Mouse (Mus musculus) limb, embryonic 11.5 days (tissue): ENCODE measurements around the gene Tubgcp4. TPM values are rescaled to one million over a fixed set of nuclear protein-coding genes. Genes with fewer than 3 reads are reported as not detected.

Source experiments
- ATAC-seq: fragments of 200-750 bp; cut with Nextera tagmentation; 2 replicates; pipeline ENCODE4 v1.8.0; 2017; ENCODE audit warnings: low read depth; ENCODE audit not compliant: insufficient number of reproducible peaks, low FRiP score, low TSS enrichment
- DNase-seq: peaks from one replicate; pipeline ENCODE4 v3.0.0-alpha.2; 2015; ENCODE audit warnings: low spot score
- H3K27ac ChIP-seq: fragments of 300-500 bp; sonication (generic); replicated peaks from 2 replicates; pipeline ENCODE4 v1.5.1; 2014; ENCODE audit warnings: low read depth, mild to moderate bottlenecking, low read length
- H3K27me3 ChIP-seq: fragments of 300-500 bp; sonication (generic); 2 replicates; pipeline ENCODE4 v1.6.1; 2014; ENCODE audit warnings: mild to moderate bottlenecking, low read length, mixed read lengths; ENCODE audit not compliant: control insufficient read depth, insufficient read depth
- H3K36me3 ChIP-seq: fragments of 300-500 bp; sonication (generic); 2 replicates; pipeline ENCODE4 v1.6.1; 2014; ENCODE audit warnings: mild to moderate bottlenecking, low read length, moderate library complexity, mixed read lengths; ENCODE audit not compliant: control insufficient read depth, insufficient read depth
- H3K4me1 ChIP-seq: fragments of 300-500 bp; sonication (generic); 2 replicates; pipeline ENCODE4 v1.6.1; 2014; ENCODE audit warnings: low read length, mixed read lengths; ENCODE audit not compliant: control insufficient read depth, insufficient read depth
- H3K4me2 ChIP-seq: fragments of 300-500 bp; sonication (generic); 2 replicates; pipeline ENCODE4 v1.6.1; 2014; ENCODE audit warnings: low read depth, mild to moderate bottlenecking, moderate library complexity; ENCODE audit not compliant: severe bottlenecking
- H3K4me3 ChIP-seq: fragments of 300-500 bp; sonication (generic); 2 replicates; pipeline ENCODE4 v1.5.1; 2014; ENCODE audit warnings: low read depth, low read length
- H3K9ac ChIP-seq: fragments of 300-500 bp; sonication (generic); 2 replicates; pipeline ENCODE4 v1.6.1; 2014; ENCODE audit warnings: mild to moderate bottlenecking, low read length
- H3K9me3 ChIP-seq: fragments of 300-500 bp; sonication (generic); 2 replicates; pipeline ENCODE4 v1.6.1; 2016; ENCODE audit warnings: low read length; ENCODE audit not compliant: control insufficient read depth
- WGBS: fragments of 180-500 bp; shearing (Covaris S2); extraction: QIAGEN DNeasy Blood & Tissue Kit; methylation state at CpG from one replicate; pipeline ENCODE4 v1.1.7; 2014; 5-methylcytosine and 5-hydroxymethylcytosine counted together
- polyA plus RNA-seq: library from polyadenylated mRNA; unstranded; fragments of >200 nt; fragmentation: Nextera tagmentation; extraction: Ambion mirVana; gene quantifications from 2 replicates; pipeline ENCODE4 v1.2.1, GENCODE M21; 2014

Gene Tubgcp4
- polyA plus RNA-seq, 1 experiment from 2014 or later: 67.2 TPM

DNA sequence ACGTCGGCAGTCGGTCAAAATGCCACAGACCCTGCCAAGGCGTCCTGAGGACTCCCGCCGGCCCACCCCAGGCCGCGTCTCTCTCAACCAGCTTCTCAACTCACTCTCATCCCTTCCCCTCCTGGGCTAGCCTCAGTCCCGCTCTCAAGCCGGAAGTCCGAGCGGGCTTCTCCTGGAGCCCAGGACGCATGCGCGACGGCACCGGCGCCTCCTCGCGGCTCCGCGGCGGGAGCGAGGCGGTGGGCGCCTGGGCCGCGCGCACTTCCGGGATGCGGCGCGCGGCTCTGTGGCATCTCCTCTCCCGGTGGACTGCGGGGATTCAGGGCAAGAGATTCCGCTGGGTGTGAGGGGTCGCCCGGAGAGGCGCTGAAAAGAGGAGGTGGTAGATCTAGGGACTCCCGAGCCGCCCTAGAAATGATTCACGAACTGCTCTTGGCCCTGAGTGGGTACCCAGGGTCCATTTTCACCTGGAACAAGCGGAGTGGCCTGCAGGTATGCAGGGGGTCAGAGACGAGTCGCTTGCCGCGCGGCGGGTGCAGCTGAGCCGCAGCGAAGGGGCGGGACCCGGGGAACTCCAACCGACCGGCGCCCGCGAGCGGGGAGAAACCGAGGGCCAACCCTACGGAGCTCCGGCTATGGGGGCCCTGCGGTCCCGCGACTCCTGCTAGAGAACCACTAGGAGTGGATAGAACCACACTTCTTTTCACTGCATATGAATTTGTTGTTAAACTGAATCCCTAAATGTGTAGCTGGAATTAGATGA lies 707 bp downstream of the Tubgcp4 start, which contains the start of gene Zscan29:
TSS of gene Zscan29 (minus strand) at position 146 of the 763 bp plus-strand sequence.
- under 1% methylated on average over 66 of the region's 66 CpGs for WGBS
- H3K9ac ChIP-seq: peak within 1 kb of the TSS; percentile 81
- peaks cover 14% of the 10 kb centered on the region for H3K4me1 ChIP-seq
- H3K9me3 ChIP-seq: no peaks in the 10 kb centered on the region
- H3K4me2 ChIP-seq: peak within 1 kb of the TSS; percentile 89
- DNase-seq: peak; percentile 91
- no peaks in the 10 kb centered on the region for H3K27me3 ChIP-seq
- H3K4me3 ChIP-seq: peak within 1 kb of the TSS; percentile 86
- no peaks in the 10 kb centered on the region; the same call in 1 of the 2 replicates for H3K36me3 ChIP-seq
- peak; percentile 96 for ATAC-seq
- H3K27ac ChIP-seq: peak within 1 kb of the TSS; percentile 77

DNA sequence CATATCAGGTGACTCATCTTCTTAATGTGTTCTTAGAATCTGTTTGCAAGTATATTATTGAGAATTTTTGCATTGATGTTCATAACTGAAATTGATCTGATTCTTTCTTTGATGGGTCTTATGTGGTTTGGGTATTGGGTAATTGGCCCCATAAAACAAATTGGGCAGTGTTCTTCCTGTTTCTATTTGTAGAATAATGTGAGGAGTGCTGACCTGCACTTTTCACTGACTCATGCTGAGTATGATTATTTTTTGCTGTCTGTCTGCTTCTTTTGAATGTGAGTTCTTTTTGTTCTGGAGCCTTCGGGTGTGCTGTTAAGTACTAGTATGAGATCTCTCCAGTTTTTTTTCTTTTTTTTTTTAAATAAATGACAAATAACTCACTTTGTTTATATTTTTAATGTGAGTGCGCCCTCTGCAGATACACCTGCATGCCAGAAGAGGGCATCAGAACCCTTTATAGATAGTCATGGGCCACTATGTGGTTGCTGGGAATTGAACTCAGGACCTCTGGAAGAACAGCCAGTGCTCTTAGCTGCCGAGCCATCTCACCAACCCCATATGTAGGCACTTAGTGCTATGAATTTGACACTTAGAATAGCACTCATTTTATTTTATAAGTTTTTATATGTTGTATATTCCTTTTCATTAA lies 8.5 kb downstream of the Tubgcp4 start:
- no peak overlapping the region for H3K4me3 ChIP-seq
- H3K9ac ChIP-seq: no peak overlapping the region
- no peaks in the 10 kb centered on the region for H3K27me3 ChIP-seq
- no peaks in the 10 kb centered on the region for H3K9me3 ChIP-seq
- peaks cover 6% of the 10 kb centered on the region; the same call in 1 of the 2 replicates for H3K36me3 ChIP-seq
- H3K27ac ChIP-seq: no peak overlapping the region
- no peak for DNase-seq
- 92% methylated on average over 3 of the region's 3 CpGs for WGBS
- H3K4me1 ChIP-seq: no peaks in the 10 kb centered on the region
- no peak for ATAC-seq
- H3K4me2 ChIP-seq: no peak overlapping the region

DNA sequence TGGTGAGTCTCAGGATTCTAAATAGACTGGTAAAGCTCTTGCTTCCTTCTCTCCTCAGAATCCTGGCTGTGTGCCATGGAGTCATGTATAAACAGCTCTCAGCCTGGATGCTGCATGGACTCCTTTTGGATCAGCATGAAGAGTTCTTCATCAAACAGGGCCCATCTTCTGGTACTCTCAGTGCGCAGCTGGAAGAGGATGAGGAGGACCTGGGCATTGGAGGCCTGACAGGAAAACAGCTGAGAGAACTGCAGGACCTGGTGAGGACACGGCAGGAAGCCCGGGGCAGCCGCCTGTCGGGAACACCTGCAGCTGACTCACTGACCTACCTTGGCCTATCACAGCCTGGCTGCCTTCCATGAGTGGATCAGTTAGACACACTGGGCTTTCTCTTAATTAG lies 13.0 kb downstream of the Tubgcp4 start:
- DNase-seq (no peak), ATAC-seq (no peak)
- no peak overlapping the region for H3K4me3 ChIP-seq
- 86% methylated on average over 5 of the region's 5 CpGs for WGBS
- no peak overlapping the region for H3K27ac ChIP-seq
- H3K27me3 ChIP-seq: no peaks in the 10 kb centered on the region
- H3K4me1 ChIP-seq: no peaks in the 10 kb centered on the region
- no peaks in the 10 kb centered on the region for H3K9me3 ChIP-seq
- no peak overlapping the region for H3K9ac ChIP-seq
- H3K36me3 ChIP-seq: peaks cover 7% of the 10 kb centered on the region; the same call in 1 of the 2 replicates
- H3K4me2 ChIP-seq: no peak overlapping the region

DNA sequence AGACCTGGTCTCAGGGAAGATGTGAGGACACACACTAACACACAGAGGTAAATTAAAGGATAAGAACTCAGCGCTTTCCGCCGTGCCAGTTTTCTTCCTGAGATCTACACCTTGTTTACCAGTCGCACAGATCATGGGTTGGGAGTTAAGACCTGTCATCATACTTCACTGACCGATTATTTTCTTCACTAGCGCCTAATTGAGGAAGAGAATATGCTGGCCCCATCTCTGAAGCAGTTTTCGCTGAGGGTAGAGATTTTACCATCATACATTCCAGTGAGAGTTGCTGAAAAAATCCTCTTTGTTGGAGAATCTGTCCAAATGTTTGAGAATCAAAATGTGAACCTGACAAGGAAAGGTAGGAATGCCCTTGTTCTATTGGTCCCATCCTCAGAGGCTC lies 13.7 kb downstream of the Tubgcp4 start:
- H3K36me3 ChIP-seq: peaks cover 8% of the 10 kb centered on the region; the same call in 1 of the 2 replicates
- no peaks in the 10 kb centered on the region for H3K9me3 ChIP-seq
- H3K27me3 ChIP-seq: no peaks in the 10 kb centered on the region
- no peaks in the 10 kb centered on the region for H3K4me1 ChIP-seq
- 93% methylated on average over 7 of the region's 7 CpGs for WGBS
- no peak for DNase-seq
- no peak overlapping the region for H3K27ac ChIP-seq
- no peak for ATAC-seq
- H3K4me3 ChIP-seq: no peak overlapping the region
- no peak overlapping the region for H3K4me2 ChIP-seq
- no peak overlapping the region for H3K9ac ChIP-seq

DNA sequence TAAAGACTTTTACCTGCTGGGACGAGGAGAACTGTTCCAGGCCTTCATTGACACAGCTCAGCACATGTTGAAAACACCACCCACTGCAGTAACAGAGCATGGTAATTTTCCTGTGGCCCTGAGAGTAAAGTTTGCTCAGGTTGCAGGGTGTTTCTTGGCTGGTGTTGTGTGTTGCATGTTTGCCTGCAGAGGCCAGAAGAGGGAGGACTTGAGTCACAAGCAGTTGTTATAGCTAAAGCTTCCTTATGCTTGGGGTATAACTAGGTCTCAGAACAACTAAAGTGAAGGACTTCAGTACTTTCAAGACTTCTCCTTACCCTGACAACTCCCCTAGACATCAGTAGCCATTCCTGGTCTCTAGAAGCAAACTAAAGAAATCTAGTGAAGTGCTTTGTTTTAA lies 18.1 kb downstream of the Tubgcp4 start:
- peaks cover 30% of the 10 kb centered on the region for H3K36me3 ChIP-seq
- H3K4me2 ChIP-seq: no peak overlapping the region
- no peaks in the 10 kb centered on the region for H3K27me3 ChIP-seq
- H3K4me1 ChIP-seq: no peaks in the 10 kb centered on the region
- DNase-seq (no peak), ATAC-seq (no peak)
- H3K9me3 ChIP-seq: no peaks in the 10 kb centered on the region
- no peak overlapping the region for H3K27ac ChIP-seq
- H3K4me3 ChIP-seq: no peak overlapping the region
- 72% methylated on average over 1 of the region's 1 CpGs for WGBS
- H3K9ac ChIP-seq: no peak overlapping the region

DNA sequence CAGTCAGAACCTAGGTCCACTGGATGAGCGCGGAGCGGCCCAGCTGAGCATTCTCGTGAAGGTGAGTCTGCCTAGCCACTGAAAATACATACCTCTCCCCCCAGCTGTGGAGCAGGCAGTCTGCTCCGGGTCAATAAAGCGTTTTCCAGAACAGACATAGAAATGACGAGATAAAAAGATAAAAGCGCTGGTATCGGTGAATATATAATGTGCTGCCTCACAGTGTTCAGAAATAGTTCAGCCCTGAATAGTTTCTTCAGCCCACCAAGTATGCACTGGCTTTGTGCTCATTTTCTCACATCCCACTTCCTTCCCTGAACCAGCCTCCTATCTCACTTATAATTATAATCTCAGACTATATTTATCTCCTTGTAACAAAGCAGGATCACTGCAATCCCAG lies 25.0 kb downstream of the Tubgcp4 start:
- peaks cover 35% of the 10 kb centered on the region for H3K36me3 ChIP-seq
- H3K4me2 ChIP-seq: no peak overlapping the region
- 95% methylated on average over 9 of the region's 9 CpGs for WGBS

DNA sequence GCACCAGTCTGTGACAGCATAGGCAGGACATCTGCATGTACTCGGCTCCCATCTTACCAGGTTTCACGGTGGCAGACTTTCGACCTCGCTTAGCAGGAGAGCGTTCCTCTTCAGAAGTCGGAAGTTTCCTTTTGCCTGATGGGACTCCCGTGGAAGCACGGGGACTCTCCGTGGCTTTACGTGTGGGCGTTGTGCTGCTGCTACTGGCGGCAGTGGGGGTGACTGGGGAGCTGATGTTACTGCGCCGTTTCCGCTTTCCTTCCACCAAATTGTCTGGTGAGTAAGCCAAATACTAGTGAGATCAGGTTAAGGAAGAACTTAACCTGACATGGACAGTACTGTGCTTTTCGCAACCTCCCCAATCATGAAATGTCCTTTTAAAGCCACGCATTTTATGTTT lies 33.8 kb downstream of the Tubgcp4 start:
- 95% methylated on average over 17 of the region's 17 CpGs for WGBS
- no peak overlapping the region for H3K9ac ChIP-seq
- no peak overlapping the region for H3K27ac ChIP-seq
- peaks cover 14% of the 10 kb centered on the region for H3K36me3 ChIP-seq
- DNase-seq (no peak), ATAC-seq (no peak)
- no peaks in the 10 kb centered on the region for H3K27me3 ChIP-seq
- no peaks in the 10 kb centered on the region for H3K4me1 ChIP-seq
- no peaks in the 10 kb centered on the region for H3K9me3 ChIP-seq
- H3K4me3 ChIP-seq: no peak overlapping the region
- no peak overlapping the region for H3K4me2 ChIP-seq

More for the DNA sequence above, 25.0 kb downstream of the Tubgcp4 start:
- no peak overlapping the region for H3K9ac ChIP-seq
- H3K27ac ChIP-seq: no peak overlapping the region
- H3K9me3 ChIP-seq: no peaks in the 10 kb centered on the region
- ATAC-seq (no peak), DNase-seq (no peak)
- H3K4me1 ChIP-seq: no peaks in the 10 kb centered on the region
- H3K27me3 ChIP-seq: no peaks in the 10 kb centered on the region
- no peak overlapping the region for H3K4me3 ChIP-seq

DNA sequence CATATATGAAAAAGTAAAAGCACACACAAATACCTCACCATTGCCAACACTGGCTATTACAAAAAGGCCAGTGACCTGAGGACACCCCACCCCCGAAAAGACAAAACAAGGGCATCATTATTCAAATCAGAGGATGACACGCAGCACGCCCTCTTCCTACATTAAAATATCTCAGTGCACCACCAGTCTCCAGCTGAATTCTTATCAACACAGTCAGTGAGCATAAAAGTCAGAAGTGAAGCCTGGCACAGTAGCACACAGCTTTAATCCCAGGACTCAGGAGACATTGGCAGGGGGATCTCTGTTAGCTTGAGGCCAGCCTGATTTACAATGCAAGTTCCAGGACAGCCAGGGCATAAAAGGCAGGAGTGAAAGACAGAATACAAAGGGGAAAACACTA lies 36.1 kb downstream of the Tubgcp4 start:
- 97% methylated on average over 3 of the region's 3 CpGs for WGBS
- H3K9ac ChIP-seq: no peak overlapping the region
- ATAC-seq (no peak), DNase-seq (no peak)
- H3K9me3 ChIP-seq: no peaks in the 10 kb centered on the region
- no peaks in the 10 kb centered on the region for H3K27me3 ChIP-seq
- H3K4me2 ChIP-seq: no peak overlapping the region
- peaks cover 11% of the 10 kb centered on the region for H3K36me3 ChIP-seq
- no peak overlapping the region for H3K27ac ChIP-seq
- no peak overlapping the region for H3K4me3 ChIP-seq
- no peaks in the 10 kb centered on the region for H3K4me1 ChIP-seq
